Mouse (Mus musculus): ENCODE results near the gene Qtrt1.

Qtrt1 gene

DNA sequence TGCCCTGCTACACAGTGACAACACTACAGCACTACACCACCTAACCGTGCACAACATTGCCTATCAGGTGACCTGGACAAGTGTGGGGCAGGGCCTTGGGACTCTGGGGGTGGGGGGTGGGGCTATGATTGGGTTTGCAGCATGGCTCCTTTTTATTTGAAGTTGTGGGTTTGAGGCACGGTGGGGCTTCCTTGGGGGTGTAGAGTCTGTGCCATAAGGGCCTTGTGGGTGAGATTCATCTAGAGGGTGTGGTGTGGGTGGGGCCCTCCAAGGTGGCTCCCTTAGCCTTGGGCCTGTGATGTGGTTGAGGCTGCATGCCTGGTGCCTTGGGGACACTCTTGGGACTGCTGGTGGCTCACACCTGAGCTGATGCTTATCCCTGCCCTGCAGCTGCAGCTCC lies 8.0 kb downstream of the Qtrt1 start:
- DNase-seq (ENCODE audit: low read depth, low spot score): no peak

DNA sequence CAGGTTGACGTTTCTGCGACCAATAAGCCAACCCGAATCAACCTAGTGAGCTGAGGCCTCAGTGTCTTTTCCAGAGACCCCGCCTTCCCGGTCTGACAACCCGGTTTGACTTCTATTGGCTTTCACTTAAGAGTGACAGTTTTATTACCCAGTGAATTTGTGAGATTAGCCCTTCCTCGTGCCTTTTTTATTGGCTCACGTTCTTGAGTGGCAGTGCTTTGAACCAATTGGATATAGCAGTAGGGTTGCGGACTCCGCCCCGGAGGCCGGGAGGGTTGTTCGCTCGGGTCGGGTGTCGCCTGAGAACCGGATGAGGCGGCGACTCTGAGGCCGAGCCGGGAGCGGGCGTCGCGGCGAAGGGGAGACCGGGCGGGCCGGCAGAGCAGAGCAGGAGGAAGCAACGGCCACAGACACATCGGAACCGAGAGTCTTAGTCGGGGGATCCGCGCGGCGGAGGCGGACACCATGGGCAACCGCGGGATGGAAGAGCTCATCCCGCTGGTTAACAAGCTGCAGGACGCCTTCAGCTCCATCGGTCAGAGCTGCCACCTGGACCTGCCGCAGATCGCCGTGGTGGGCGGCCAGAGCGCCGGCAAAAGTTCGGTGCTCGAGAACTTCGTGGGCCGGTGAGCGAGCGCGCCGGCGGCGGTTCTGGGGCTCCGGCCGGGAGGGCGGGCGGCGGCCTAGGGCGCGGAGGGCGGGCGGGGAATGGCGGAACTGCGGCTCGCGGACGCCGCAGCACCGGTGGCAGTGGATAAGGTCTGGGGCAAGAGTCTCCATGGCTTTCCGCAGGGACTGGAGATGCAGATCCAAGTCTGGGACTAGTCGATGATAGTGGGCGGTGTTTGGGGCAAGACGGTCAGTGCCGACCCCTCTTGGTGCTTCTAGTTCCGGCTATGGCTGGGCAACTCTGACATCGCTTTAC lies 13.3 kb downstream of the Qtrt1 start, which contains the start of gene Dnm2:
Dnm2 (plus strand) TSS at position 278 of the 925 bp plus-strand sequence.
- peak; percentile 99 for DNase-seq (ENCODE audit: low read depth, low spot score)

GRCm38 (mm10) chr9:21425556-21425945 lies 13.9 kb downstream of the Qtrt1 start:
- no peak for DNase-seq (ENCODE audit: low read depth, low spot score)

- DNase-seq (ENCODE audit: low read depth, low spot score): peak; percentile 68
These were observed 14.4 kb downstream of the Qtrt1 start for GRCm38 (mm10) chr9:21426013-21426412.

DNA sequence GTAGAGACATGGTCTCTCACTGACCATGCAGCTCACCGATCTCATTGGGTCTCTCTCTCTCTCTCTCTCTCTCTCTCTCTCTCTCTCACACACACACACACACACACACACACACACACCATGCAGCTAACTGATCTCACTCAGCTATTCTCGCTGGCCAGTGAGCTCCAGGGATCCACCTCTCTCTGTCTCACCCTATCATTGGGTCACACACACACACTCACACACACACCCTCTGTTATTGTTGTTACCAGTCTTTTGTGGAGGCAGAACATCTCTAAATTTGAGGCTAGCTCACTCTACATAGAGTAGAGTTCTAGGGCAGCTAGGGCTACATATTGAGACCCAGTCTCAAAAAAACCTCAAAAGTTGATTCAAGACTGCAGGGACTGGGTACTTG lies 14.9 kb downstream of the Qtrt1 start:
- DNase-seq (ENCODE audit: low read depth, low spot score): no peak

DNA sequence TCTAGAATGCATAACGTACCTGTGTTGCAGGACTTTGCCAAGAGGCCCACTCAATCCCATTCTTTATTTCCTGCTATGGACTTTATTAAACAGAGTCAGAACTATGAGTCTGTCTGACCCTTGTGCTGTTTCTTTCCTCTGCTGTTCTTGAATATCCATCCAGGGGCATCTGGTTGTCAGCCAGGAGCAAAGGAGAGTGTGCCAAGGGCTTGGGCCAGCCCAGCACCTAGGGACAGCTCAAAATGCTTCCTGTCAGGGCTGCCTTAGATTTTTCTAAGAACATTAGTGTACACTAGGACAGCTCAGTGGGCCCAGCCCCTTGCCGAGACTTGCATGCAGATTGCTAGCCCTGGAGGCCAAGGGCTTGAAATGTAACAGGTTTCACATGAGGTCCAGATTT lies 16.1 kb downstream of the Qtrt1 start:
- DNase-seq (ENCODE audit: low read depth, low spot score): no peak

DNA sequence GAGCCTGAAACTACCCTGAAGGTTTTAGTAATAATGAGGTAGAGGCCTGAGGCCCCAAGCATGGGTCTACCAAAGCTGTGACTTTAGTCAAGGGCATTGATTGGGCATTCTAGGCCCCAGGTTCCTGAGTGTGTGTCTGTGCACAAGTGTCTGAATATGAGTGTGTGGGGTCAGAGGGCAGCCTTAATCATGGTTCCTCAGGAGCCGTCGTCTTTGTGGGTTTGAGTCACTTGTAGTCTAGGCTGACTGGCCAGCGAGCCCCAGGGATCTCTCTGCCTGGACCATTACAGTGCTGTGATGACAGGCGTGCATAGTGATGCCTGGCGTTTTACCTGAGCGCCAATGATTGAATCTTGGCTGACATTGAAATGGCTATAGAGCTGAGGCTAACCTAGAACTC lies 16.5 kb downstream of the Qtrt1 start:
- no peak for DNase-seq (ENCODE audit: low read depth, low spot score)

DNA sequence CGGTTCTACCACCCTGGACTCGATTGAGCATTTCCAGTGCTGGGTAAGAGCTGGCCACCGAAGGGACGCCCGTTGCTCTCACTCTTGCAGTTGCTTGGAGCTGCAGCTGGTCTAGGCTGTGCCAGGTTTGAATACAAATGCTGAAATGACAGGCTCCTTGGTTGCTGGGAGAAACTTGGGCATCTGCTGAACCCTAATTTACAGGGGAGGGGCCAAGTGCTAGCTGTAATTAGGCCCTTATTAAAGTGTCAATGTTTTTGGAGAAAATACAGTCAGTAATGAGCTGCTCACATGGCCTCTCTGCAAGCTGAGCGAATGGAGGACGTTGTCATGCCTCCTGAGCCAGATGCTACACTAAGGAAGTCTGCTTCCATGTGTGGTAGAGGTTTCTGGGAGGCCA lies 19.1 kb downstream of the Qtrt1 start:
- no peak for DNase-seq (ENCODE audit: low read depth, low spot score)

- no peak for DNase-seq (ENCODE audit: low read depth, low spot score)
These were observed 20.4 kb downstream of the Qtrt1 start for GRCm38 (mm10) chr9:21432066-21432465.

DNA sequence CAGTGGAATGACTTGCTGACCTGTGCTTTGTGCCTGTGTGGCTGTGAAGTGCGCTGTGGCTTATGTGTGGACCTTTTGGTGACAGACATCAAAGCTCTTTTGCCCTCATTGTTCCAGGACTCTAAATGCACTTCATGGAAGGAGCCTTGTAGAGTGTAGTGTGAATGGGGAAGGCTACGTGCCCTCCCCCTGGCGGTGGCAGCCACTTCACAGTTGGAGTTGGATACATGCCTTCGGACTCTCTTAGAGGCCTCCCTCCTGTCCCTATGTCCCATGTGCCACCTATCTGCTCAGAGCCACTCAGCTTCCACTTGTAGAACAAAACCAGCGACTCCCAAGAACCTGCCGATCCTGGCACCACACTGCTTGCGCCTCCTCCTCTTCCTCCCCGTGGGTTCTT lies 22.1 kb downstream of the Qtrt1 start:
- no peak for DNase-seq (ENCODE audit: low read depth, low spot score)

GRCm38 (mm10) chr9:21434410-21434809 lies 22.8 kb downstream of the Qtrt1 start:
- DNase-seq (ENCODE audit: low read depth, low spot score): no peak

DNA sequence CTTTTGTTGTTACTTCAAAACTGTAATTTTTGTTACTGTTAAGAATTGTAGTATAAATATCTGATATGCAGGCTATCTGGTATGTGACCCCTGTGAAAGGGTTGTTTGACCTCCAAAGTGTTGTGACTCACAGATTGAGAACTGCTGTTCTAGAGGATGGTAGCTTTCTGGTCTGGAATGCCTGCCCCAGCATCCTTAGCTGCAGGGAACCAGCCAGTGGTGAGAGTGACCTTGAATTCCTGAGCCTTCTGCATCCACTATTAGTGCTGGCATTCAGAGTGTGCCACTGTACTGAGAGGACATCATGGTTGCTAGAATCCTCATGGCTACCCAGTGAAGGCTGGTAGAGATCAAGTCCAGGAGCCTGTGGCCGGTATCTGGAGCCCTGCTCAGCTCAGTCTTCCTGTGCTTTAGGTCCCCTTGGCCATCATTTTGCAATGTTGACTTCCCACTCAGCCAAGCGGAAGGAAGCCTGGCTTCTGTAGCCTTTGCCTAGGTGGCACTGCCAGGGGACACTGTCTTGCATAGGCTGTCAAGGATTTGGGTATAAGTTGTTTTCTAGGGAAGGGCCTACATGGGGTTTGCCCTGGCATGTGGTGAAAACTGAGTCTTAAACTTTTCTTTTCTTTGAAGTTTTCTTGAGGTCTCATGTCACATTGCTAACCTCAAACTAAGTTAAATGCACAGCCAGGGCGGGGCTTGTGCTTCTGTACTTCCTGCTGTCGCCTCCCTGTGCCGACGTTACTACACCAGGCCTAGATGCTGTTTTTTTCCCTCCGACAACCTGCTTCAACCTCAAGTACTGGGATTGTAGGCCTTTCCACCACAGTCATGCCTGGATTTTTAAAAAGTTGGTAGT lies 24.4 kb downstream of the Qtrt1 start:
- DNase-seq (ENCODE audit: low read depth, low spot score): peak; percentile 42

DNA sequence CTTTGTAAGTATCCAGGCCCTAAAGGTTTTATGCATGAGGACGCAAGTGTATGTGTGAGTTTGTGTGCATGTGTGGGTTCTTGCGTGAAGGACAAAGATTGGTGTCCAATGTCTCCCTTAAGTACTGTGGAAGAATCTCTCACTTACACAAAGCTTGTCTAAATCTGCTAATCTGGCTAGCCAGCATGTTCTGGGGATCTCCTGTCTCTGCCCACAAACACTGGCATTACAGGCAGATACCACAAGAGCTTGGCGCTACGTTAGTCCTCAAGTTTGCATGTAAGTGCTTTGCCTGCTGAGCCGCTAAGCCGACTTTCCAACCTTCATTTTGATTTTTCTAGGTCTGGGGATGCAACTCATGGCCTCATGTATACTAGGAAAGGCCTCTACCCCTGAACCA lies 25.9 kb downstream of the Qtrt1 start:
- no peak for DNase-seq (ENCODE audit: low read depth, low spot score)

DNA sequence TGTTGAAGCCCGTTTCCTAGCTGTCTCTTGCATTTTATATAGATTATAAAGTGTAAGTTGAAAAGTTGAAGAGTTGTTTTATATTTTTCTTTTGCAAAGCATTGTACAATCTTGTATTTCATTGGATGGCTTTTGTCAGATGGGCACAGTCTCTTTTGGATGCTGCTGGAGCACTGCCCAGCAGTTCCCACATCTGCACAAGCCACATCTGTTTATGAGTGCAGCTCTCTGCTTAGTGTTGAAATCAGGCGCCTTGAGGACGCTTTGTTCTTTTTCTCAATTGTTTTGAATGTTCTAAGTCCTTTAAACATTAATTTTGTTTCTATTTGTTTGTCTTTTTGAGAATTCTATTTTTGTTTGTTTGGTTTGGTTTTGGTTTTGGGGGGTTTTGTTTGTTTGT lies 26.6 kb downstream of the Qtrt1 start:
- peak; percentile 84 for DNase-seq (ENCODE audit: low read depth, low spot score)

DNA sequence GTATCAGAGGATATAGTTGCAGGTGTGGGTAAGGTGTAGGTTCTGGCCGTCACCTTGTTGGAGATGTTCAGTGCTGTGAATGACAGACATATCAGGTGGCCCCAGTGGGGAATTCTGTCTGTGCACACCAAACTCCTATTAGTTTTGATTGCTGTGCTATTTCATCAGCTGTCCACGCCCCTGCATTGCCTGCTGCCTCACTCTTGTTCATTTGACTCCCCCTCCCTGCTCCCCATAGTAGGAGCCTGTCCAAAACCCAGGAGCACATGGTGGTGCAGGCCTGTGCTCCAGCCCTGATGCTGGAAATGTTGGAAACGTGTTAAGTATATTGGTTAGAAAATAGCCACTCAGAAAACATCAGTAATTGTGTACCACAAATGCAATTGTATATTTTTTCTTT lies 27.8 kb downstream of the Qtrt1 start:
- DNase-seq (ENCODE audit: low read depth, low spot score): peak; percentile 80

DNA sequence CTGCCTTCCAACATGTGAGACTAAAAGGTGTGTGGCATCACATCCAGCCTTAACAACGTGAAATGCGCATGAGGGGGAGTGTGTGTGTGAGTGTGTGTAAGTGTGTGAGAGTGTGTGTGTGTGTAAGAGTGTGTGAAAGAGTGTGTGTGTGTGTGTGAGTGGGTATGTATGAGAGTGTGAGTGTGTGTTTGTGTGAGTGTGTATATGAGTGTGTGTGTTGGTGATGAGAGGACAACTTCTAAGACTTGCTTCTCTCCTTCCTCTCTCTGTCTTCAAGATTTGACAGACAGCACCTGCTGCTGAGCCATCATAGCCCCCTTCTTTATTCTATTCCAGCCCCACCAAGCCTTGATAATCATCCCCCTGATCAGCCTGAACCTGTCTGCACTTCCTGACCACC lies 28.3 kb downstream of the Qtrt1 start:
- no peak for DNase-seq (ENCODE audit: low read depth, low spot score)

DNA sequence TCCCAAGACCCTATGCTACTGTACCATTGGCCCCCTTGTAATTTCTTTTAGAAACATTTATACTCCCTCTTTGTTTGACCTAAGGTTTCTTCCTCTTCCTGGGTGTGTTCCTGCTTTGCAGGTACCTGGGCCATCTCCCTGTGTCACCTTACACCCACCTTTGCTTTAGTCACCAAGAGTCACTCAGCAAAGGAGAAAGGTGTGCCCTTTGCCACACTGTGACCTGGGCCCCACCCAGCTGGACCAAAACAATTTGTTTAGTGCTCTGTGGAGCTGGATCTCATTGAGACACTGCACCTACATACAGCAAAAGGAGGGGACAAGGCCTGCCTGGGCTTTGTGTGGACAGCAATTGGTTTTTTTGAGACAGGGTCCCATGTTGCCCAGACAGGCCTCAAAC lies 28.8 kb downstream of the Qtrt1 start:
- no peak for DNase-seq (ENCODE audit: low read depth, low spot score)

- no peak for DNase-seq (ENCODE audit: low read depth, low spot score)
These were observed 32.2 kb downstream of the Qtrt1 start for GRCm38 (mm10) chr9:21443853-21444252.

DNA sequence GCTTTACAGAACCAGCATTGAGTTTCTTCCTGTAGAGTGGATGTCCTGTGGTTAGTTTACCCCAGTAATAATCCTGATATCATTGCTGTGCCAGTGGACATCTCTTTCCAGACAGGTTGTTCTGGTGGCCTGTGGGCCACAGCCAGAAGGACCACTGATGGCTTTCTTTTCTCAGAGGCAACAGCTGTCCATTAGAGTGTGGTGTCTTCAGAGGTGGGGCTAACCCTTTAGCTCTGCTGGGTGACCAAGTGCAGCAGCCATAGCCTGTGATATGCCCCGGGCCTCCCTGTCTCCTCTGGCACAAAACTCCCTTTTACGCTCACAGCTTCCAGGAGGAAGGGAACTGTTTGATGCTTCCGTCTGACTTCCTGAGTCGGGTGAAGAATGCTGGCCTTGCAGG lies 32.9 kb downstream of the Qtrt1 start:
- DNase-seq (ENCODE audit: low read depth, low spot score): no peak

GRCm38 (mm10) chr9:21445081-21445744 lies 33.6 kb downstream of the Qtrt1 start:
- DNase-seq (ENCODE audit: low read depth, low spot score): no peak

DNA sequence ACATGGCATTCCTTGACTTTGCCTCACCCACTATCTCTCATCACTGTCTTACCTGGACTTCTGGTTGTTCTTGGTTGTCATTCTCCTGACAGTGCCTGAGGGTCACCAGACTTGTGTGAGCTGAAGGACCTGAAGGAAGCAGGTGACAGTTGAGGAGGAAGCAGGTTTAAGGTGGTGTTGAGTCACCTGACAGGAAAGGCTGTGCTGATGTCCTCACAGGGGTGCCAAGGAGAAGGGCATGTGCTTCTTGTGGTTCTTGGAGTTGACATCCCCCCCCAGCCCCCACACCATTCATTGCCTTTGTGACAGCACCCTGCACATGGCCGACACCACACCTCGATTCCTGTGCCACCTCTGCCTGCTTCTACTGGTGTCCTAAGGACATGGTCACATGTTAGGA lies 36.1 kb downstream of the Qtrt1 start:
- no peak for DNase-seq (ENCODE audit: low read depth, low spot score)

DNA sequence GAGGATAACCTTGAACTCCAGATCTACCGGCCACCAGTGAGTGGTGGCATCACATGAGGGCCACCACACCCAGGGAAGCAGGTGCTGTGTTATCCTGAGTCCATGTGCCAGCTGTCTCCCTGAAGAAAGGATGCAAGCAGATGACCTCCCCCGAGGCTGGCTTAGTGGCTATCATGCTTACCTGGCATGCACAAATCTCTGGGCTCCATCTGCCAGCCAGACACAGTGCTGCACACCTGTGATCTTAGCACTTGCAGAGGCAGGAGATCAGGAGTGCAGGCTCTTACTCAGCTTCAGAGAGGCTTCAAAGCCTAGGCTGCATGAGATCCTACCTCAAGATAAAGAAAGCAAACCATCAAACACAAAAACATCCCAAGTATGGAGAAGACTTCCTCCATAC lies 38.1 kb downstream of the Qtrt1 start:
- no peak for DNase-seq (ENCODE audit: low read depth, low spot score)
